Mouse (Mus musculus): ENCODE measurements at regions not wholly inside any gene's neighbourhood (a gene's known extent, or its start where the extent isn't known, plus 50 kb on each side); places are given as distances from the start of the nearest gene placed in this dataset.

DNA sequence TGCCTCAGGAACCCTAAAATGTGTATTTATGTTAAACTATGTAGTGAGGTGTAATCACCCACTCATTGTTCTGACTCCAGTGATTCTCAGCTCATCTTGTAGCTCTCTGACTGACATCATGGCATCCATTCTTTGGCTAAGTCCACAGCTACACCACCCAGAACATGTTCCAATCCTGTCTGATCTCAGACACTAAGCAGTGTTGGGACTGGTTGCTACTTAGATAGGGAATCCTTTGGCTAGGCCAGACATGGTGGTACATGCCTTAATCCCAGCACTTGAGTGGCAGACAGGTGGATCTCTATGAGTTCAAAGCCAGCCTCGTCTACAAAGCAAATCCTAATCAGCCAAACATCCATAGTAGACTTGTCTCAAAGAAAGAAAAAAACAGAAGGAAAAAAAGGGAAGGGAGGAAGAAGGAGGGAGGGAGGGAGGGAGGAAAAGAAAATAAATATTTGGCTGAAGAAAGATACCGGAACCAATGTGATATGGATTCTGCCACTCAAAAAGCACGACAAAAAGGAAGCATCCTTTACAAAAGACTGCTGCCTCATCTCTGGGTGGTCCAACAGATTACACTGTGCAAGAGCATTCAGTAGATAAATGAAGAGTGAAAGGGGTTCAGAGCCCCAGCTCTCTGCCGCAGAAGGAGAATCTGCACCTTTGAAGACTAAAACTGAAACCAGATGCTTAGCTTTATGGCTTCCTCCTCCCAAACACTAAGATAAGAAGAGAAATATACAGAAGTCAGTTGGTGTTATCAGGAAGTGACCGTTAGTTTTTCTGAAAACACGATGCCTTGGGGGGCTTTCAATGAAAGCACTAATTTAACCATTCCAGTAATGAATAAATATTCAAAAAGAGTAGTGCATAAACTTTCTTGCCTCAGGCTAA, 51.5 kb upstream of the Med13 start:
- in situ Hi-C loops (cut with MboI, MseI): no loop called here

DNA sequence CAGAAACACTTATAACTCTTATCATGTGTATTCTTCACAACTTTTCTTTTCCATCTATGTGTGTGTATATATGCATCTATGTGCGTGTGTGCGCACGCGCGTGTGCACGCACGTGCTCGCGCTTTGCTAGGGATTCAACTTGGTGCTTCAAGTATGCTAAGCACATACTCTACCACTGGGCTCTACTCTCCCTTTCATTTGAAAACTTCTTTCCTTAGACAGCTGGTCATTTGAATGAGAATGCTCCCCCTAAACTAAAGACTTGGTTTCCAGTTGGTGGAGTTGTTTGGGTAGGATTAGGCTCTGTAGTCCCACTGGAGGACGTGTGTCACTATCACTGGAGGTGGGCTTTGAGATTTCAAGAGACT, 52.2 kb upstream of the Med13 start:
- in situ Hi-C loops (cut with MboI, MseI): no loop called here

DNA sequence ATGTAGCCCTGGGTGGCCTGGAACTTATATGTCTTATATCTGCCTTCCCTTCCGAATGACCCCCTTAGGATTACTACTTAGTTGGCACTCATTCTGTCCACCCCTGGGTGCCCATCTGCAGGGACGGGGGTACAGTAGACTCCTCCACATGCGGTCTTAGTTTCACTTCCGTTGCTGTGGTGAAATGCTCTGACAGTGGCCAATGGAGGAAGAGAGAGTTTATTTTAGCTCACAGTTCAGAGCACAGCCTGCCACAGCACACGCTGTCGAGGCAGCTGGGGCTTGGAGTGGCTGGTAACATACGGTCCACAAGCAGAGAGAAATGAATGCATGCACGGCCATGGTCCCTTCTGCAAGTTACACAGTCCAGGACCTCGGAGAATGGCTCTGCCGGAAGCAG, 53.1 kb upstream of the Med13 start:
- in situ Hi-C loops (cut with MboI, MseI): no loop called here

DNA sequence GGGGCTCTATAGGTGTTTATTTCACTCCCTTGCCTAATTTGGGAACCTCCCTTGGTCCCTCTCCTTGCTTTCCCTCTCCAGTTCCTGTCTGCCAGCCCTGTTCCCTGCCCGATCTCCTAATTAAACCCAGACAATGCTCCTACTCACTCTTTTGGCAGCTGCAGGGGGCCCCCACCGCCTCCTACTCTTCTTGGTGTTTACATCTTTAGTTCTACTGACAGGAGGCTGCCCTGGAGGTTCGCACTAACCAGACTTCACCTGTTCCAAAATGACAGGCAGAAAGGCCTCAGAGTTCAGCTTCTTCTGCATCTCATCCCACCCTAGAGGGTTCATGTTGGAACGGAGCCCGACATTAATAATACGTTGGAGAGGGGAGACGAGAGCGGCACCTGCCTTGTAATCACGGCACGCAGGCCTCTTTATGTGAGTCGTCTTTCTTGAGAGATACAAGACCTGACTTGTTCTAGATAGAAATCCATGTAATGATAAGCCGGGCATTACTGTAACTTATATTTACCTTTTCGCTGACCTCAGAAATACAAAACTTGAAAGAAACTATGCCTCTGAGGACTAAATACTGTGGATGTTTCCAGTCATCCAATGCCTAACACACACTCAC, 55.5 kb upstream of the Med13 start:
- in situ Hi-C loops (cut with MboI, MseI): no loop called here

DNA sequence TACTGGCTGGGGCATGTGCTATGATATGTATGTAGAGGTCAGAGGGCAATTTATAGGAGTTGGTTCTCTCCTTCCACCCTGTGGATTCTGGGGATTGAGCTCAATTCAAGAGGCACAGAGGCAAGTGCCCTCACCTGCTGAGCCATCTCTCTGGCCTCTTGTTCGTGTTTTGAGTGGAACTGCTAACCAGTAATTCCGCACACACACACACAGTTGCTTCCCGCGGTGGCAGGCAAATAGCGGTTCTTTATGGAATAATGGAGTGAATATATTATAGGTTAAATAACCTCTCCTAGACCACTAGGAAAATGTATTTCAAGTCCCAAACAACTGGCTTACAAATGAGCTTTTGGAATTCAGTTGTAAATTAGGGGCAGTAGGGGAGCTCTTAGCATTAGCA, 59.1 kb upstream of the Med13 start:
- in situ Hi-C loops (cut with MboI, MseI): no loop called here

DNA sequence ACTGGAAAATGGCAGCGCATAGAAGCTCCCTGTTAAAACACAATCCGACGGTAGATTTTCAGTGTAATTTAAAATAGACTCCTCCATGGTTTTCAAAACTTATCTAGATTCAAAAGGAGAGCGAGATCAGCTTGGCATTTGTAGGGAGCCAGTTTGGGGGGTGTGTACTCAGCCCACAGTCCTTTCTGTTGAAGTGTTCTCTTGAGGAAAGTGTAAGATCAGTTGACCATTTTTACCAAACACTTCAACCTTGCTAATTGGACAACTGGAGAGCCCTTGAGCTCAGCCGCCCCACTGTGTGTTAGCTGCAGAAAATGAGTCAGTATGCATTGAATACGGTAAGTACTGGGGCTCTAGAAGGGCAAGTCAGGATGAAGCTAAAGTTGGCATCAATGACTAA, 59.8 kb upstream of the Med13 start:
- in situ Hi-C loops (cut with MboI, MseI): no loop called here

DNA sequence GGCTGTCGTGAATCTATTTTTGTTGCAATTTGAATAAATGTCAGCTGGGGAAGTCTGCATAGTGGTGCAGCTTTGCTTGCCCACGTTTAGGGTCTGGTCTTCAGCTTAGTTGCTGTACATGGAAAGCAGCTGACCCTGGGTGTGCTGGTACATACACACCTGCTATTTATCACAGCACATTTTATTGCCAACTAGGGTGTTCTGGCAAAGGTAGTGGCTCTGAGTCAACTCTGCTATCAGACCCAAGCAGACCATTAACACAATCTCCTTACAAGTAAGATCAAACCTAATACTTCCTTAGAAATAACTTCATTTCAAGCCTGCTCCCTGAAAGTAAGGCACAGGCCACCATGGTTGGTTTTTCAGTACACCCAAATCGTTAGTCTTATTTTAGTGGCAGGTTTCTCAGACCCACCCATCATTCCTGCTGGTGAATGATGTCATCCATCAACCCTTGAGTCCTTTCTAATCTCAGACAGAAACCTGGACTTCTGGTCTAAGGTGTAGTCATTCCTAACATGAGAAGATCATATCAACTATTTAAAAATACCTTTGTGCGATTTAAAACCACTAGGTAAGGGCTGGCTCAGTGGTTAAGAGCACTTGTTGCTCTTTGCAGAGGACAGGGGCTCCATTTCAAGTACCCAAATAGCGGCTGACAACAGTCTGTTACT, 62.5 kb upstream of the Med13 start:
- in situ Hi-C loops (cut with MboI, MseI): no loop called here

DNA sequence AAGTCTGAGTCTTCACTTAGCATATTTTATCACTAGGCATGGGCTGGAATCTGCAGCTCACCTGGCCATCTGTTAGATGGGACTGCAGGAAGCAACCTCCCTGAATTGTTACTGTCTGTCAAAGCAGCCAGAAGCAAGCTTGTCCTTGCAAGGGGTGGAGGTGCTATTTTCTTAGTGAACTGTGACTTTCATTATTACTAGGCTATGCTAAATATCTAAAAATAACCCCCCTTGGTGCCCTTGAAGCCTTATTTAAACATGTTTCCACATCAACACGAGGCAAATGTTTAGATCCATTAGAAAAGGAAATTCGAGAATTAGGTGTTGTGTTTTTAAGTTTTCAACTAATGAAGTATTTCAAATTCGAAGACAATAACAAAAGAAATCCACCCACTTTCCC, 55.5 kb upstream of the Rnft1 start:
- in situ Hi-C loops (cut with MboI, MseI): no loop called here

DNA sequence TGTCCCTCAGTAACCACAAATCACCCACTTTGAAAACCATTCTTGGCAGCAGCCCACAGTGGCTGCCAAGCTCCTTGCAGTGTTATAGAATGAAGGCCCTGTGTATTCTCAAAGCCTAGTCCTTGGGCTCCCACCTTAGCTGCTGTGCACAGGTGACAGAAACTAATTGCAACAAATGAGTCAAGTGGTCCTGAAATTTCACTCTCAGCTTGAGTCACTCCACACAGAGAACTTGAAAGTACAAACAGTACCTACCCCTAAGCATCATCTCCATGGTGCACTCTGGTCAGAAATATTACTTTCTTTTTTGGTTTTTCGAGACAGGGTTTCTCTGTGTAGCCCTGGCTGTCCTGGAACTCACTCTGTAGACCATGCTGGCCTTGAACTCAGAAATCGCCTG, 54.2 kb upstream of the Rnft1 start:
- in situ Hi-C loops (cut with MboI, MseI): loop anchor here (10.0 kb wide), 1 partner anchor 365 kb away; no protein-coding TSS in a partner anchor

DNA sequence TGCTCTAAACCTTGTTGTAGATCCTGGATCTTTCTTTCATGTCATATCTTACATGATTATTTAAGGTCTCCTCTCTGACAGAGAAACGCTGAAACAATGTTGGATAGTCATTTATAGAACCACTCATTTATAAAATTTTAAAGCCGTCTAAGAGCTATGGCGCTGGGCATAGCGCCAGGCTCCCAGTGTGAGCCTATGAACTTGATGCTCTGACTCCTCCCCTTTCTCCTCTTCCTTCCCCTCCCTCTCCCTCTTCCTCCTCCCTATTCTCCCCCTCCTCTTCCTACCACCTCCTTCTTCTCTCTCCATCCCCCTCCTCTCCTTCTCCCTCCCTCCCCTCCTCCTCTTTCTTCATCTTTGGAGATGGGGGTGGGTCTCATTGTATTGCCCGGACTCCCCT, 52.9 kb upstream of the Rnft1 start:
- in situ Hi-C loops (cut with MboI, MseI): loop anchor here (10.0 kb wide), 1 partner anchor 367 kb away; no protein-coding TSS in a partner anchor

DNA sequence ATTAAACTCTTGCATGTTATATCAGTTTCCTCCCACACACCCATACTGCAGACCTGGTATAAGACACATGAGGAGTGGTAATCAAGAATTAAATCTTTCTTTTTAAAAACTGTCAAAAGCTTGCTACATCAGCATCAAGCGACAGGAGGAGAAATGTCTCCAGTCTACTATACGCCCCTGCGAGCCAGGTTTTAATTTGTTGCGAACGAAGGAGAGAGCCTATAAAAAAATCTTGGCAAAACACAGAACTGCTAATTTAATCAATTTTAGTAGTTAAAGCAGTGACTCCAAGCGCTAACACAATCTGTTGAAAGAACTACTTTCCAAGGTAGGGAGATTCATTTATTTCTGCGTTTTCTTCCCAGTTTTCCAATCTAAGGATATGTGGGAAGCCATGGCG, 50.4 kb upstream of the Rnft1 start:
- in situ Hi-C loops (cut with MboI, MseI): loop anchor here (10.0 kb wide), 1 partner anchor 369 kb away; no protein-coding TSS in a partner anchor
